Mouse (Mus musculus) liver, postnatal 0 days (tissue): ENCODE results near the gene Rpl10a.

ENCODE experiments used
- CTCF ChIP-seq: sonication (generic); IDR thresholded peaks from 2 replicates; pipeline ENCODE4 v1.5.1; 2016; ENCODE audit warnings: antibody characterized with exemption, low read depth
- EP300 ChIP-seq: IDR thresholded peaks from 2 replicates; pipeline ENCODE4 v1.6.1; 2016; ENCODE audit warnings: antibody characterized with exemption, low read depth, mild to moderate bottlenecking

GRCm38 (mm10) chr17:28300850-28301249 lies 27.4 kb upstream of the Rpl10a start:
- TF ChIP-seq EP300 (no peak), CTCF (no peak)
